Mouse (Mus musculus): ENCODE results near the gene Dohh.
A peak's percentile ranks its signal among the peaks of the same experiment; 100 is the strongest.

The Dohh gene

DNA sequence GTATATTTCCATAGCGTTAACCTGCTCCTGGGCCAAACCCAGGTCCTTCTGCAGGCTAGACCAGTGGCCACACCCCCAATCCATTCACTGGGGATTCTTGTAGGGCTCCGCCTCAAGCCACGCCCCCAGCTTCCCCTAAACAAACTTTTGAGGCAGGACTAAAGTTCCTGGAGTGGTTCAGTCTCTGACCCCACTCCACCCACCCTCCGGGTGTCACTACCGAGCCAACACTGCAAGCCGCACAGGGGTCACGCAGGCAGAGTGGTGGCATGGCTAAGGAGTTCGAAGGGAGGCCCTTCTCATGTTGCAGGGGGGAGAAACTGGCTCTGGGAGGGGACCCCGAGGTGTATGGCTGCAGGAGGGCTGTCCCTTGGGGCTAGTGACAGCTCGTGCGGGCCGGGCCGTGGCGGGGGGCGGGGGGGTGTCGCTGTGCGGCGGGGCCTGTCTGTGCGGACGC, 45.4 kb downstream of the Dohh start:
- no peak for DNase-seq (ENCODE audit: low read depth, low spot score)

DNA sequence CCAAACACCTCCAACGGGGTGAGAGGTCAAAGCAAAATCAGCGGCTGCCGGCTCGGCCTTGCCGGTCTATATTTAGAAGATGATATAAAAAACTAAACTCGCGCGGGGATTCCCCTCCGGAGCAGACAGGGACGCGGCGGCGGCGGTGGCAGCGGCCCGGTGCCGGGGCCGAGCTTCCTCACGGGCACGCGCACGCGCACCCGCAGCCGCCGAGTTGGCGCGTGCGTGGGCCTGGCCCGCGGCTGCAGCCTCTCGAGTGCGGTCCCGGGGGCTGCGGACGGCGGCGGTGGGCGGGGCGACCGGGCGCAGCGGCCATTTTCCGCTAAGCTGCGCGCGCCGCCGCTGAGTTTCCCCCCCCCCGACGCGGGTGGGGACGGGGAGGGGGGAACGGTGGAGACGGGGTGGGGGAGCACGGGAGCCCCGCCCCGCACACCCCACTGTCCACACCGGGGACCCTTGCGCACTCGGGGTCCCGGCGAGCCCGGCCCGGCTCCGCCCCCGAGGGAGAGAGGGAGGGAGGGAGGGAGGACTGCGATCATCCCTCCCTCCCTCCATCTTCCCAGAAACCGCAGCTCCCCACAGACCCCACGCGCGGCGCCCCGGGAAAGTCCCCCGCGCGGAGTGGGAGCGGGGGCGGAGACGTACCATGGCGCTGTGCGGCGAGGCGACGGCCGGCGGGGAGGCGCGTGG, 46.1 kb downstream of the Dohh start:
- peak; percentile 77 for DNase-seq (ENCODE audit: low read depth, low spot score)

- no peak for DNase-seq (ENCODE audit: low read depth, low spot score)
Measured at GRCm38 (mm10) chr10:81430831-81431525, 46.8 kb downstream of the Dohh start.

DNA sequence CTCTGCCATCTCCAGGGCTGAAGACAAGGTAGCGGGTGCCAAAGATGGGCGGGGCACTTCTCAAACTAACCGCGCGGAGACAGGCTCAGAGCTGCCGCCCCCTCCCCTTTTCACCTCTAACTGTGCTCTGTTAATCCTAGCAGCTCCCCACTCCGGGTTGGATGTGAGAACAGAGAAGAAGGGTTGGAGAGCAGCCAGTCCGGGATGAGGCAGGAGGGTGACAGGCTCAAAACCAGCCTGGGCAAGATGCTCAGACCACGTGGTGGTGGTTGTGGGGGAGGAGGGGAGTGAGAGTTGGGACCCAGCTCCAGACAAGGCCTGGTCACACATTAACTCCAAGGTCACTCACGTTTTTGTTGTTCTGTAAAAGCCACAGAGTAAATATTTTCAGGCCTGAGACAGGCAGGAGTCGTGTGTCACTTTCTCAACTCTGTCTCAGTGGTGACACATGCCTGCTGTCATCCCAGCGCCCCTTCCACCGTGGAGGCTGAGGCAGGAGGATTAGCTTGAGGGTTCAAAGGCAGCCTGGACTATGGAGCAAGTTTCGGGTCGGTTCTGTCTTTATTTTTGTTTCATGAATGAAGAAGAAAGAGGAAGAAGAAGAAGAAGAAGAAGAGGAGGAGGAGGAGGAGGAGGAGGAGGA, 47.4 kb downstream of the Dohh start:
- no peak for DNase-seq (ENCODE audit: low read depth, low spot score)

- DNase-seq (ENCODE audit: low read depth, low spot score), result no peak
Measured at GRCm38 (mm10) chr10:81432169-81432867, 48.1 kb downstream of the Dohh start.

GRCm38 (mm10) chr10:81432868-81433262, 48.6 kb downstream of the Dohh start:
- DNase-seq (ENCODE audit: low read depth, low spot score), result peak; percentile 94

DNA sequence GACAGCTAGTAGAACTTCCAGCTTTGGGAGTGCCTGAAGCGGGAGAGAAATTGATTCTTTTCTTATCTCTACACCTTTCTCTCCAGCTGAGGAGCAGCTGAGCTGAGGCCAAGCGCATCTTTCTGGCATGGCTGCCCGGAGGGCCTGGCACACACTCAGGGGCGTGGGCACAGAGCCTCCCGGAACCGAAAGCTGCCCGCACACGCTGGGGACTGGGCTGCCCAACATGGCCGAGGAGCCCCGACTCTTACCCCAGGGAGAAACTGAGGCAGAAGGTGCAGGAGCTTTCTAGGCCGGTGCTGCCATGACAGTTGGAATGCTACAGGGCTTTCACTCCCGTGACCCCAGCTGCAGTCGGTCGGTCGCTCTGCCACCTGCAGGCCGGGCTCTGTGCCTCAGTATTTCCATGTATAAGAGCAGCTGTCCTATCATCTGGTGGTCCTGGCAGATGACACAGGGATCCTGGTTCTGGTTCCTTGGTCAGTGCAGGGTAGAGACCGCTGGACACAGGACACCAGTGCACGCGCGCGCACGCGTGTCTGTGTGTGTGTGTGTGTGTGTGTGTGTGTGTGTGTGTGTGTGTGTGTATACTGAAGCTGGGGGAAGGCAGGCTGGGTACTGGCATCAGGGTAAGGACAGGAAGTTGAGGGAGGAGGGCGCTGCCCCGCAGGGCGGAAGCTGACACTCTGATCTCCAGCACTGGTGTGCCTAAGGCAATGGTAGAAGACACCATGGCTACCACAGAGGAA, 49.5 kb downstream of the Dohh start:
- no peak for DNase-seq (ENCODE audit: low read depth, low spot score)

DNA sequence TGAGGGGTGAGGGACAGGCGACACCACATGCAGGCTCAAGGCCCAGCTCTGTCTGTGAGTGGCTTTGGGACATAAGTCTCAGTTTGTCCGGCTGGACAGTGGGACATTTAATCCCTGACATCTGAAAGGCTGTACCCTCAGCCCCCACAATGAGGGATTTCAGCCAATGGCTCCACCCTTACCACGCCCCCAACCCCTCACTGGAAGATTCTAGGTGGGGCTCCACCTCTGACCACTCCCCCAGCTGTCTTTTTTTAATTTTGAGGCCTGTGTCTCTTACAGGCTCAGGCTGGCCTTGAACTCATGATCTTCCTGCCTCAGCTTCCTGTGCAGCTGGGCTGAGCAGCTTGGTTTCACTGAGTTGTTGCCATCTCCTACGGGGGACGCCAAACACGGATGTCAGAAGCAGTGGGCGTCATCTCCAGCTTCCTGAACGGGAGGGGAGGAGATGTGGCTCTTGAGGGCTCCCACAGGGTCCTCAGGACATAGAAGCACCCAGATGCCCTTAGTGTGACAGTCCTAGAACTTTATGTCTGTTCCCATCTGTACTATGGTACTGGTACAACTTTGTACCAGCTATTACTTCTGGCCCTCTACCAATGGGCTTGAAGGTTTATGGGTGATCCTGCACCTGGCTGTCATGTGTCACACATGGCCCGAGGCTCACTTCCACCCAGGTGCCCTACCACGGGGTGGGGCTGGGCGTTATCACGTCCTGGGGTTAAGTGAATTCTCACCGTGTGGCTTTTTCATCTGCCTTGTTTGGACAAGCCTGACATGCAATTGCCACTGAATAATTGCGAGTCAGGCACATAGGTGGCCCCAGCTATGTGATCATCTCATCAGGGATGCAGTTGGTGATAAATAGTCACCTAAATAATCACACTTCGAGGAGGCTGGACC, 50.4 kb downstream of the Dohh start:
- DNase-seq (ENCODE audit: low read depth, low spot score), result no peak

DNA sequence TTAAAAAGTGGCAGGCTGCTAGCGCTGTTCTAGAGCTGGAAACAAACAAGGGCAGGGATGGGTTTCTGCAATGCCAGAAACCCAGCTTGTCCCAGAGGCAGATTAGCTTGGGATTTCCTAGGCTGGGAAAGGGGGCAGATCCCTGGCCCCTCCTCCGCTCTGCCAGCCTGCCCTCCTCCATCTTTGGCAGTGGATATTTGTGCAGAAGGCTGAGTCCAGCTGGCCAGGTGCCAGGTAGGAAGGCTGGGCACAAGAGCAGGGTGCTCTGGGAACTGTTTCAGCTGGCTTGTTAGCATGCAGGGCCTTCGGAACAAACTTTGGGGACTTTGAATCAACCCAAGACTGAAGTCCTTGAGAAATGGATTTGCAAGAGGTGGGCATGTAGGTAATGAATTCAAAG, 51.2 kb downstream of the Dohh start:
- DNase-seq (ENCODE audit: low read depth, low spot score), result peak; percentile 74

Data from retina, postnatal 7 days (tissue).